Mouse (Mus musculus) embryonic stem cell, embryonic (primary cell): ENCODE results near the gene Dync2li1.

ENCODE experiments used
- CTCF ChIA-PET, 4 experiments: fragments of 300-600 bp in 2 of 4; fragments of 350-600 bp in 2 of 4; sonication (Branson Sonifier 250); formaldehyde crosslinking; loops; one replicate each; lab custom pipeline; 2022; ENCODE audit warnings: inconsistent platforms in 2 of 4; lab: Charles Lee
- POLR2A ChIA-PET, 4 experiments: fragments of 300-600 bp in 2 of 4; fragments of 350-600 bp in 2 of 4; sonication (Branson Sonifier 250); formaldehyde crosslinking; loops; one replicate each; lab custom pipeline; 2022; ENCODE audit warnings: antibody characterized with exemption in 4 of 4, inconsistent platforms in 1 of 4; lab: Charles Lee

The Dync2li1 gene

DNA sequence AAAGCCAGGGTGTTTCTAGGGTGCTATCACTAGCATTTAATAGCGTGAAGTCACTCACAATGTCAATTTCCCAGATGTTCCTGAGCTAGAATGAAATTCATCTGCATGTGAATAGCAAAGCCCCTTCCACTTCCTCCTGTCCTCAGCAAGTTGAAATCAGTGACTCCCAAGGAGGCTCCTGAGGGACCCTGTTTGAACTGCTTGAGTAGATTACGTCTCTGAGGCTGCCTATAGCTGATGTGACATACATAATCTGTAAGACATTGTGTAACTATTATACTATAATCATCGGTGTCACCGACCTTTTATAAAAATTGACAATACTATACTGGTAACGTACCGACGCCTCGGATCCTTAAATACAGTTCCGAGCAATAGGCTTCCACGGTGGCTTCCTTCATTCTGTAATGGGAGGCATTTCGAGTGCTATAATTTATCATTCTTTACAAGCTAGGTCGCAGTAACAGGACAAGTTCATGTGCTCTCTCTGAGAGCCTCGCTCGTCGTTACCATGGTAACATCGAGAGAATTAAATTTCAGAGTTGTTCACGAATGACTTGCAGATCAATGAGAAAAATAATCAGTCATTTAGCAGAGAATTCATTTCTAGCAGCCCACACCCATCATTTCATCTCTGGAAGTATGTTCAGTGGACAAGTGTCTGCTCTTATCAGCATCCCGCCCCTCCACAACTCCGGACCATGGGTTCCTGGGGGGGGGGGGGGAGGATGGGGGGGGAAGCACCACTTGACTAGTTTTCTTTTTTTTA lies 30.5 kb downstream of the Dync2li1 start:
- ChIA-PET POLR2A (interaction anchor here in 2 of 4 experiments (0.5 to 1.0 kb wide), 3 partner anchors 14 to 302 kb away, joined by 5 to 8 read pairs (median 6); no protein-coding TSS in a partner anchor), CTCF (interaction anchor here in 1 of 4 experiments (0.6 kb wide), 1 partner anchor 26 kb away, joined by 3 read pairs; the partner anchor contains the start of gene Abcg5)

DNA sequence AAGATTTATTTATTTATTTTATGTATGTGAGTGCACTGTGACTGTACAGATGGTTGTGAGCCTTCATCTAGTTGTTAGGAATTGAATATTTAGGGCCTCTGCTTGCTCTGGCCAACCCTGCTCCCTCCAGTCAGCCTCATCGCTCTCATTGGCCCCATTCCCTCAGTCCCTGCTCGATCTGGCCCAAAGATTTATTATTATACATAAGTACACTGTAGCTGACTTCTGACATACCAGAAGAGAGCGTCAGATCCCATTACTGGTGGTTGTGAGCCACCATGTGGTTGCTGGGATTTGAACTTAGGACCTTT lies 31.1 kb downstream of the Dync2li1 start:
- CTCF ChIA-PET, result no interaction called here
- POLR2A ChIA-PET, result interaction anchor here in 1 of 4 experiments (0.7 kb wide), 1 partner anchor 302 kb away, joined by 8 read pairs; no protein-coding TSS in a partner anchor

DNA sequence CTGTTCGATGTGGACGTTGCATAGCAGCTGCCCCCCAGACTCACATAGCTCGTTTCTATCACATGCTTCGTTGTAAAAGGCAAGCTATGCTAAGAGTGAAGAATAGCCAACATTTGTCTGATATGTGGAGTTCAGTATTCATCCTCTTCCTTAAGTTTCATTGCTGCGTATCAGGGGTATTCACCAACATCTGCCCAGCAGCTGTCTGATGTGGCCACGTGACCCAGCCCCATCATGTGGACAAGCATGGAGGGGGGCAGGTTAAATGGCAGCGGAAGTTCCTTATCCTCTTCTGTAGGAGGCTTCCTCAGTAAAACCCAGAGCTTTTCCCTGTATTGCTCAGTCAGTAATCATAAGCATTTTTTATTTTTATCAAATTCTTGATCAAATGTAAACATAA lies 31.5 kb downstream of the Dync2li1 start:
- CTCF ChIA-PET, result no interaction called here
- POLR2A ChIA-PET, result interaction anchor here in 1 of 4 experiments (0.6 to 1.3 kb wide), 3 partner anchors 11 to 301 kb away, joined by 3 to 8 read pairs (median 3); no protein-coding TSS in a partner anchor

DNA sequence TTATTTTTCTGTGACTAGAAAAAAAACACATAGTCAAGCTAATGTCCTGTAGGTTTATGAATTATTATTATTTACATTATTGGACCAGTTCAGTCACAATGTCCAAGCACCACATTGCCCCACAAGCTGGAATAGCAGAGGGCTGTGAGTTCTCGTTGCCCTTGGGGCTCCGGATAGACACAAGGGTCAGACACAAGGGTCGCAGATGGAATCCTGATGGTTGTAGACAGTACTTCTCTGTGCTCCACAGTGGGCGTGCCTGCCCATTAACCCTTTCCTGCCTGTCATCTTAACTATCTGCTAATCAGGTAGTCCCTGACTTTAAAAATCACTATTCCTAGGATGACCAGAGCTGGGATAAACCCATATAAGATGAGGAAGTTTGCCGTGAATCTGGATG lies 31.9 kb downstream of the Dync2li1 start:
- CTCF ChIA-PET, result no interaction called here
- POLR2A ChIA-PET, result interaction anchor here in 1 of 4 experiments (0.6 to 1.3 kb wide), 2 partner anchors 10 to 13 kb away, joined by 3 read pairs; no protein-coding TSS in a partner anchor

DNA sequence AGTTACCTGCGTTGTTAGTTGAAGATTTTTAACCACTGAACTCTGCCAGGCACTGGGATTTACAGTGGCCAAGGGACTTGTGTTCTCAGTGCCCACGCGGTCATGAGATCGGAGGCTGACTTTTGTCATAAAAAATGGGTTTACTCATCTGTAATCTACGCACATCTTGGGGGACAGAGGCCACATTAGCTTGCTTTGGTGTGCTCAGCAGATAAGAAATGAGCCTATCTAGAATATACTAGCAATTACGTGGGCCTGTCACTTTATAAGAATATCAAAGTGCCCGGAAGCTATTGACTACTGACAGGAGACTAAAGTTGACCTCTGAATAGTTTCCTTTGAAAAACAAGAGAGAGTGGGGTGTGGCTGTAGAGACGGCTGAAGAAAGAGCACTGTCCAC lies 32.7 kb downstream of the Dync2li1 start:
- ChIA-PET POLR2A (interaction anchor here in 1 of 4 experiments (1.3 kb wide), 1 partner anchor 14 kb away, joined by 3 read pairs; no protein-coding TSS in a partner anchor), CTCF (no interaction called here)

DNA sequence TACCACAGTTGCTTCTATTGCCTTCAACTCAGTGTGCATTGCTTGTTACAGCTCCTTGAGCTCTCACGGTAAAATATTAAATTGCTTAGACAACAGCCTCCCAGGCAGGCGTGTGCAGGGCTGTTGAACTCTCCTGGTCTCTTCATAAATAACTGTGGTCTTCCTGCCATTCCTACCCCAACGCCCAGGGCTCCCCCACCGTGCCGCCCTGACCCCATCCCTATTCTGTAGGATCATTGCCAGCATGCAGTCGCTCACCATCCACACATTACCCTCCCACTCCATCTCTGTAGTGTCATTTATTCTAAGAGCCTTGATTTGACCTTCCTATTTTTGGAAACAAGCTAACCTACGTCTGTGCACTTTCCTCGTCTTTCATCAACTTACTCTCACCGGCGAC lies 38.8 kb downstream of the Dync2li1 start:
- CTCF ChIA-PET, result no interaction called here
- POLR2A ChIA-PET, result no interaction called here

DNA sequence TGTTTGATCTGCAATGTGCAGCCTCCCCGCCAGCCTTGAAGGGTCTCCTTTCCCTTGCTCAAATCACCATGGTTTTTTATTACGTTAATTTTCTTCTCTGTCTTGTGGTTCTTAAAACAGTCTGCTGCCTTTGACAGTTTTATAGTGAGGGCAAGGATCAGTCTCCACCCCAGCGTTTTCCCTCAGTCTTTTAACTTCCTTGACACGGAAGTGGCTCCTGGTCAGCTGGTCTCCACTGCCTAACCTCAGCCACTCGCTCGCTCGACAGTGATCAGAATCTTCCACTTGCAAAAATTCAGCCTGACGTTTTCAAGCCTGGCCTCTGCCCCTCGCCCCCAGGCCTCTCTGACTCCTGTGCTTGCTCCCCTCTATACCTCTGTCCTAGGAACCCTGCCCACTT lies 39.4 kb downstream of the Dync2li1 start:
- POLR2A ChIA-PET, result no interaction called here
- CTCF ChIA-PET, result no interaction called here

DNA sequence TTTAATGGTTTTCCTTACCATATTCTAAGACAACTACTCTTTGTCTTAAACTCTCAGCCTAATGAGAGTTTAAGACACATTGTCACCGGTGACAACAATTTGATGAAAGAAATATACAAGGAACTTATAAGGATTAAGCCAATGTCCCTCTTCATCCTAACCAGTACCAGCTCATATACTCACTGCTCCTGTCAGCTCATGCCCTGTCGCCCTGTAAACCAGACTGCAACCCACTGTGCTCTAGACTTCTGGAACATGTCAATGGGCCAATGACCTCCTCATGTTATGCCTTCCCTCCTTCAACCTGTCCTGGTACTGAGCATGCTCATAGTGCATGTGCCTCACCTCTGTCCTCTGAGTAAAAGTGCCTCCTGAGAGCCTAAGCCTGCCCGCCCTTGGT lies 41.6 kb downstream of the Dync2li1 start:
- POLR2A ChIA-PET, result interaction anchor here in 2 of 4 experiments (0.6 to 0.9 kb wide), 3 partner anchors 14 to 824 kb away, joined by 3 to 5 read pairs (median 3); no protein-coding TSS in a partner anchor
- CTCF ChIA-PET, result interaction anchor here in 2 of 4 experiments (0.6 to 0.7 kb wide), 3 partner anchors 211 to 1131 kb away, joined by 3 to 22 read pairs (median 4); no protein-coding TSS in a partner anchor

DNA sequence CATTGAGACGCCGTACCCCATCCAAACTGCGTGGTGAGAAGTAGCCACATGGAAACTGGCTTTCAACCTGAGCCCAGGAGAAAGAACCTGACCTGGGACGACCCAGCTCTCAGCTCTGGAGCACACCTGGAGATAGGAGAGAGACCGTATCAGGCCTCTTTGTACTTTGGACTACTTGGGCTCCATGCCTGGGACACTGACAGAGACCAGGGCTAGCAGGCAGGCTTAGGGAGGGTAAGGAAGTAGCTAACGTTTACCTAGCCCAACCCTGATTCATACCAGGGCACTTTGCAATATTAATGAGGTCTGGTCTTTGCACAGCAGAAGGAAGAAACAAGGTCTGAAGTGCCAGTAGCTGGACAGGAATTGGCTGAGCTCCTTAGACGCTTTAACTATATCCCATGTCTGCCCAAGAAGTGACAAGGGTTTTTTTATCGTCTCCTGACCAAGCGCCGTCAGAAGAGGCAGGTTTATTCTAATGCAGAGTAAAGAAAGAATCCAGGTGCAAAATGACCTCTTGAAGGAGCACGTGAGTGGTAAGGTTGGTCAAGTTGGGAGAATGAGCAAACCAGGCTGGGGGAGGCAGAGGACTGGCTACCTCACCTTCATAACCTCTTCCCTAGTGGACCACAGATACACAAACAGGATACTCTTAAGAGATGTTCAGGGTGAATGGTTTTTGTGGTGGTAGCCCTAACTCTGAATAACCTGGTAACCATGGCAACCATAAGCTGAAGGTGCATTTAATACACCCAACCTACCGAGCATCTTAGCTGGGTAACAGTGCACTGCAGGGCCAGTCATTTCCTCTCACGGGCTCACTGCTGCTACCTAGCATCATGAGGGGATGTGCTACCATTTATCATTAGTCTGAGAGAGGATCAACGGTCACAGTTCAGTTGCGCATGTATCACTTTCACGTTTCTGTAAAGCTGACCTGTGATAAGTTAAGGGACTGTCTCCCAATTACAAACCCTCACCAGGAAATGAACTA lies 46.4 kb downstream of the Dync2li1 start:
- ChIA-PET CTCF (no interaction called here), POLR2A (no interaction called here)

DNA sequence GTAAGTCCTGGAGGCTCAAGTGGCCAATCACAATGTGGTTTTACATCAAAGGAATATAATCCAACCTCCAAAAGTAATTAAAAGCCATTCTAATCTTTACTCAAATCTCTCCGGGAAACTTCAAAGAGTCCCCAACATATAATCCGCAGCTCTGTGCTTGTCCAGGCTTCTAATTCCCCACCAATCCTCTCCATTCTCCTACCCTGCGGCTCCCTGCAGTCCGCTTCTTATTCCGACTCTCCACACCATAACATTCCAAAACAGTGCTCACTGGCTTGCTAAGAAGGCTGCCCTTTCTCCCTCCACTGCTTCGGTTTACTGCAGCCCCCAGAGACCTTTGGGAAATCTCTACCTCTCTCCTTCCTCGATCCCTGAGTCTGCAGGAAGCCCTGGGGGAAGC lies 47.8 kb downstream of the Dync2li1 start:
- ChIA-PET CTCF (no interaction called here), POLR2A (no interaction called here)

DNA sequence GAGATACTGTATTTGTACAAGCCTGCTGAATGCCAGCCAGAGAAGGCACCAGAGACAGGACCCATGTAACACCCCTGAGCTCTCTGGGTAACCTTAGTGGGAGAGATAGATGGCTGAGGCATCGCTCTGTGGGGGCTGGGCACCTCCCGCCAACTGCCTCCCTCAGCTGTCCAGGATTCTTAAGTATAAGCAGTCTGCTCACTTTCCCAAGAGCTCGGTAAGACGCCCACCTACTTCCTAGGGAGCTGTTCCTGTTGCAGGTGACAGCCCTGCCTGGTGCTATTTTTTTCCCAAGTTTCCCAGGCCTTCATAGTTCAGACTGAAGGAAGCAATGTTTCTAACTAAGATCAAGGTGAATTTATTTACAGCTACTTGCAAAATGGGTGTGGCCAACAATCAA lies 48.9 kb downstream of the Dync2li1 start:
- ChIA-PET POLR2A (interaction anchor here in 2 of 4 experiments (0.6 to 1.1 kb wide), 4 partner anchors 16 to 535 kb away, joined by 3 read pairs; no protein-coding TSS in a partner anchor), CTCF (interaction anchor here in 2 of 4 experiments (0.5 to 0.7 kb wide), 5 partner anchors 16 to 2000 kb away, joined by 3 to 7 read pairs (median 4); no protein-coding TSS in a partner anchor)

DNA sequence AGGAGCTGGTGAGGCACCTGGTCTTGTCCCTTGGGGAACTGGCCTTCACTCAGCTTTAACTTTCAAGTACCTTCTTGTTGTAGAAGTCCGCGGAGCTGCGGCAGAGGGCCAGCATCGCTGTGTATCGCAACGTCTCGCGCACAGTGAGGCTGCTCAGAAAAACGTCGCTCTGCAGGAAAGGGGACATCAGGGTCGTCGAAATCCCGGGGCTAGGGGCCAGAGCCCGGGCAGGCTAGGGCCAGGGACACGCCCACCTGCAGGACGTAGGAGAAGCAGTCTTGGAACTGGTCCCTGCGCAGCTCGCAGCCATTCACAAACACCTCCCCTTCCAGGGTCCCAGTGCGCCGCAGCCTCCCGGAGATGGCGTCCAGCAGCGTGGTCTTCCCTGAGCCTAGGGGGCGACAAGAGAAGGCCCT lies 49.7 kb downstream of the Dync2li1 start, which contains the start of gene Abcg8:
TSS of gene Abcg8 (plus strand) at position 352 of the 416 bp plus-strand sequence.
- CTCF ChIA-PET, result interaction anchor here in 2 of 4 experiments (0.5 to 0.7 kb wide), 3 partner anchors 15 to 483 kb away, joined by 4 to 7 read pairs (median 4); no protein-coding TSS in a partner anchor
- POLR2A ChIA-PET, result interaction anchor here in 2 of 4 experiments (0.8 to 1.1 kb wide), 2 partner anchors 16 to 38 kb away, joined by 3 read pairs; no protein-coding TSS in a partner anchor

DNA sequence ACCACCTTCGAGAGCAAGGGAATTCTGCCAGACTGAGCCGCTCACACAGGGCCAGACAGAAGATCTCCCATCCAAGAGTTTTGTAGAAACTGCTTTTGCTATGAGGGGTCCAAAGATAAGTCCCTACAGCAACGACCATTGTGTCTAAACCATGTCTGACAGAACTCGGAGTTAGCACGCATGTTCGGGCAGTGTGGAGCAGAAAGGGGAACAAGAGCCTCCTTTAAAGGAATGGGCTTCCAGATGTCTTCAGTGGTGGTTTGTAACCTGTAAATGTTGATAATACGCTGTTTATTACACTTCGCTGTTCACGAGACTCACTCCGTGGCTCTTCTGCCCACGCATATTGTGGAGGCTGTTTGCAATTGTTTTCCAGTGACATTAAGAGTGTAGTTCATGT lies 51.3 kb downstream of the Dync2li1 start:
- CTCF ChIA-PET, result no interaction called here

DNA sequence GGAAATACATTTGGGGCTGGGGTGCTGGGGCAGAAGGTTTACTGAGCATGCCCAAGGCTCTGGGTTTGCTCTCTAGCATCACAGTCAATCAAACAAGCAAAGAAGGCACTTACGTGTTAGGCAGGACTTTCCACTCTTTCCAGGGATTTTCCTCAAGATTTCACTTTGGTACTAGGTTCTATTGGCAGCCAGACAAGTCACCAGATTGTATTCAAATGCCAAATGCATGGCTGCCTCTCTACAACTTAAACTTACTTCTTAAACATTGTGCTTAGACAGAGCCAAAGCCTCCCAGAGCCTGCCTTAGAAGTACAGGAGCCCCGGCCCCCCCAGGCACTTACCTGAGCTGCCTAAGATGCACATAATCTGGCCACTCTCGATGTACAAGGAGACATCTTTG lies 55.4 kb downstream of the Dync2li1 start:
- ChIA-PET CTCF (interaction anchor here in 1 of 4 experiments (0.7 kb wide), 1 partner anchor 55 kb away, joined by 3 read pairs; no protein-coding TSS in a partner anchor), POLR2A (interaction anchor here in 1 of 4 experiments (0.6 kb wide), 1 partner anchor 1751 kb away, joined by 3 read pairs; no protein-coding TSS in a partner anchor)

More for the DNA sequence above, 51.3 kb downstream of the Dync2li1 start:
- POLR2A ChIA-PET, result no interaction called here

DNA sequence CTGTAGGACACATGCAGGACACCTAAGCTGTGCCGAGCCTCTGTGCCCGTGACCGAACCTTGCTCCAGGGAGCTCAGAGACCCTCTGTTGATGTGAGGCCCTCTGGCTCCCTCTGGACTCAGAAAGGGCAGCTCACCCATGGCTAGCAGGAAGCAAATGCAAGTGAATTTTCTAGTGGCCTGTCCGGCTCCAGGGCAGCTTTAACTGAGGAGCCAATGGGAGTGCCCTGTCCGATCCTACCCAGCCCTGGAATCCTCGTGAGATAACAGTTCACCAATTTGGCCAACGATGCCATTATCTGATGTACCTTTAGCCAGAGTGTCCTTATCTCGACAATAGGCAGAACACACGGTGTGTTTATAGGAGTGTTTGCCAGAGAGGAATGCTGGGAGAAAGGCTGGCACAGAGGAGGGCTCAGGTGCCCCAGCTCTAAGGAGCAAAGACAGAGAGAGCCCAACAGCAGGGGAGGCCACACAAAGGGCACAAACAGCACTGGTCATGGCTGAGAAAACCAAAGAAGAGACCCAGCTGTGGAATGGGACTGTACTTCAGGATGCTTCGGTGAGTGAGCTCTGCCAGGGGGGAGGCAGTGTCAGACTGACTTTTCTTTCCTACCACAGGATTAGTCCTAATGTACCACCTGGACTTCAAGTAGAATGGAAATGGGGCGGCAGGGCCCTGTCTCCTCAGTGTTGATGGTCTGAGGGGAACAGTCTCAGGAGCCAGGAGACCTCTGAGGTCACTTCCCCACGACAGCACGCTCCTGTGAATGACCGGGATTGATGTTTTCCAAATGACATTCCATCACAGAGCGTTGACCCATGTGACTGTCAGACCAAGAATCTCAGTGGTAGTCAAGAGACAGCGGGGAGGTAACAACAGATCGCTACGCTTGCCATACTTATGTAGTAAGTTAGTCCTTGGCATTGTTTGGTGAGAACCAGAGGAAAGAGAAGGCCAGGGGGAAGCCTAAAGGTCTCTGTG lies 56.7 kb downstream of the Dync2li1 start, which contains the start of gene Abcg5:
TSS of gene Abcg5 (minus strand) at position 278 of the 984 bp plus-strand sequence.
- POLR2A ChIA-PET, result no interaction called here

DNA sequence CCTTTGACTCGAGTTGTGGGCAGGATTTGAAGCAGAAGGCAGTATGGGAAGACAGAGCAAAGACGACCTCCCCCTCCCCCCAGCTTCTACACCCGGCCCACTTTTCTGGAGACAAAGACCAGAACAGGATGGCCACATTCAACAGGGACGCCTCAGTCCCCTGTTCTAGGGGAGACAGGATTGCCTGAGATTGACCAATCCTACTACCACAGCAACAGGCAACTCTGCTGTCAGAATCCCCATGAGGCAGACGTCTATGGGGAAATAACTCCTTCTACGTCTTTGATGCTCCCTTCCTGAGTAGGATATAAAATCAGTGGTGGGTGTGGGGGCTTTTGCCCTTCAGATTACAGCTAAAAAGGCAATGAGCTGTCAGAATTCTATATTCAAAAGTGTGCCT lies 58.0 kb downstream of the Dync2li1 start:
- ChIA-PET POLR2A (no interaction called here), CTCF (interaction anchor here in 1 of 4 experiments (0.8 kb wide), 1 partner anchor 46 kb away, joined by 3 read pairs; no protein-coding TSS in a partner anchor)

More for the DNA sequence above, 56.7 kb downstream of the Dync2li1 start, which contains the start of gene Abcg5:
- CTCF ChIA-PET, result interaction anchor here in 1 of 4 experiments (0.6 kb wide), 1 partner anchor 26 kb away, joined by 3 read pairs; no protein-coding TSS in a partner anchor

DNA sequence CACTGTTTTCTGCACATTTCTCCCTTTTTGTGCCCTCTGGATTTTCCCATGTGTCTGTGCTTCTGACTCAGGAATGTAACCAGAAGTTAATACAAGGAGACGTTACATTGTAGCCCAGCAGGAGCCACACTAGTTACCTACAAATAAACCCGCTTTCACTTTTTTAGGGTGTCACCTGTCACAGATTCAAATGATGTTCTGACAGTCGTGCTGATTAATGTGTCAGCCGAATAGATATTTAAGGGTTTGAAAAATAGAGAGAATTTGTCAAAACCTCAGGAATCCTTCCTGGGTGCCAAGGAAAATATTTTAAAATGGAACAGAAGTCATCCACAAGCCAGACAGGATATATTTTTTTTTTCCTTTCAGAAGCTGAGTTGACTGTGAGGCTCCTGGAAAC lies 59.0 kb downstream of the Dync2li1 start:
- ChIA-PET CTCF (interaction anchor here in 1 of 4 experiments (0.6 kb wide), 1 partner anchor 470 kb away, joined by 3 read pairs; no protein-coding TSS in a partner anchor), POLR2A (no interaction called here)
